Mouse (Mus musculus) brain, embryonic 14.5 days (tissue): Measurements from ENCODE around the gene Tmem114.

ENCODE experiments used
- CTCF ChIP-seq: fragments of 200-500 bp; IDR thresholded peaks from 2 replicates; pipeline ENCODE4 v1.5.1; 2012; ENCODE audit warnings: inconsistent platforms, mild to moderate bottlenecking, moderate library complexity, borderline replicate concordance; ENCODE audit not compliant: insufficient read depth, insufficient read length; ENCODE audit errors: extremely low read depth
- POLR2A ChIP-seq: fragments of 200-500 bp; IDR thresholded peaks from 2 replicates; pipeline ENCODE4 v1.6.1; 2012; ENCODE audit warnings: mild to moderate bottlenecking, inconsistent platforms, borderline replicate concordance; ENCODE audit not compliant: poor library complexity, insufficient read depth, insufficient read length, severe bottlenecking; ENCODE audit errors: extremely low read depth

DNA sequence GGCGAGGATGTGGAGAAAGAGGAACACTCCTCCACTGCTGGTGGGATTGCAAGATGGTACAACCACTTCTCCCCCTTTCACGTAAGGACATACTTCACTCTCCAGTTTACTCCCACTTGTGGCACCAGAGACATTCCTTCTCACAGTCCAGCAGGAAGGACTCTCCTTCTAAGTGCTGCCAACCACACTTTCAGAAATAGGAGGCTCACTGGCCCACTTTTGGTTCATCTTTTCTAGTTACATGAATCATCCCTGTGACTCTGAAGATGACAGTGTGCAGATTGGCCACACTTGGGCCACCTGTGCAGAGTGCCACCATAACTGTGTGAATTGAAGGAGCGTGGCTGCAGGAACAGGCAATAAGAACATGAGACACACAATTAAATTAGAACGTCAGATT is 4.6 kb upstream of the Tmem114 start:
- no peak for TF ChIP-seq CTCF
- TF ChIP-seq POLR2A: no peak
